In the genomic region with DNA sequence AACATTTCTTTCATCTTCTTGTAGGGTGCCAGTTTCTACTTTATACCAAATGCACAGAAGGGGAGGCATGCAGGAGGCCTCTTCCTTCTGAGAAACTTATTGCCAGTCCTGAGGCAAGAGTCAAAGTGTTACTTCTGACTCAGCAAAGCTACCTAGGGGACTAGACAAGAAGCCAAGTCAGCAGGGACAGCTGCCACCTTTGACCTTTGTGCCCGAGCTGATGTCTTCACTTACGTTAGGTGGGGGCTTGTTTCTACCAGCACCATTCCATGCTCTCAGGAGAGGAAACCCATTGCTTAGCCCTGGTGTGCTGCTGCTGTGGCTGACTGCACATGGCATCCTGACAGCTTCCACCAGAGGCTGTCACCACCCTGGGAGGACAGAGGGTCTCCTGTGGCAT, we compare ENCODE assay signal across 10 mouse cellular contexts. TPM values are rescaled to one million over a fixed set of nuclear protein-coding genes. Genes with fewer than 3 reads are reported as not detected.
DNase-seq lines count a peak whose midpoint lies in the region; ATAC-seq lines count a peak whose summit lies in the region.
"Had no signal": no experiment of that assay in that cellular context is flagged by ENCODE, and none has a peak within 500 bp of the region (broad histone marks: within the 10 kb centered on the region; RNA-seq: fewer than 3 reads in every experiment).

No protein-coding gene starts in this region.

- H3K9ac ChIP-seq in heart, embryonic 13.5 days = no peak overlapping the region
- no peak overlapping the region for H3K9ac ChIP-seq in midbrain, embryonic 12.5 days (replicated peaks)
- H3K9ac ChIP-seq in midbrain, embryonic 14.5 days (replicated peaks; ENCODE audit: low read length) = no peak overlapping the region

- H3K9me3 ChIP-seq in heart, embryonic 13.5 days = no peaks in the 10 kb centered on the region
- no peaks in the 10 kb centered on the region for H3K9me3 ChIP-seq in midbrain, embryonic 12.5 days
- H3K9me3 ChIP-seq in midbrain, embryonic 14.5 days (ENCODE audit: control insufficient read depth, low read length) = no peaks in the 10 kb centered on the region

- H3K4me2 ChIP-seq in heart, embryonic 13.5 days = no peak overlapping the region
- H3K4me2 ChIP-seq in midbrain, embryonic 12.5 days (replicated peaks) = no peak overlapping the region
- no peak overlapping the region for H3K4me2 ChIP-seq in midbrain, embryonic 14.5 days (ENCODE audit: low read length)

- H3K36me3 ChIP-seq in heart, embryonic 13.5 days = no peaks in the 10 kb centered on the region
- no peaks in the 10 kb centered on the region for H3K36me3 ChIP-seq in midbrain, embryonic 12.5 days
- H3K36me3 ChIP-seq in midbrain, embryonic 14.5 days (ENCODE audit: control insufficient read depth, insufficient read depth, low read length) = no peaks in the 10 kb centered on the region

- DNase-seq in heart, postnatal 10 days = no peak
- no peak for DNase-seq in midbrain, embryonic 14.5 days
- peak; percentile 68 to 82 for DNase-seq in kidney, postnatal 25 days
- no peak for DNase-seq in MN1 (ENCODE audit: low spot score)
- no peak for DNase-seq in adrenal gland, postnatal 4 days (ENCODE audit: low spot score in 2 of 2)
- DNase-seq: cerebellum, adult 2 months; lung, postnatal 36 days; thymus, postnatal 14 days had no signal

- no peaks in the 10 kb centered on the region for H3K27me3 ChIP-seq in heart, embryonic 13.5 days (replicated peaks)
- no peaks in the 10 kb centered on the region; the same call in 1 of the 2 replicates for H3K27me3 ChIP-seq in midbrain, embryonic 12.5 days
- H3K27me3 ChIP-seq in midbrain, embryonic 14.5 days (ENCODE audit: control insufficient read depth, insufficient read depth, low read length) = no peaks in the 10 kb centered on the region

- ATAC-seq in heart, embryonic 13.5 days (ENCODE audit: extremely low read depth, insufficient number of reproducible peaks, low FRiP score, low TSS enrichment) = no peak
- ATAC-seq in midbrain, embryonic 12.5 days (ENCODE audit: low FRiP score, low read depth) = no peak
- no peak for ATAC-seq in midbrain, embryonic 14.5 days (ENCODE audit: low FRiP score, low TSS enrichment)

- no peak overlapping the region for H3K4me3 ChIP-seq in heart, embryonic 13.5 days
- no peak overlapping the region for H3K4me3 ChIP-seq in midbrain, embryonic 12.5 days
- no peak overlapping the region for H3K4me3 ChIP-seq in midbrain, embryonic 14.5 days (replicated peaks; ENCODE audit: low read depth, low read length)

- peak overlapping the region; percentile 81 for H3K27ac ChIP-seq in heart, embryonic 13.5 days (replicated peaks)
- peak overlapping the region; percentile 72; the same call in 1 of the 2 replicates for H3K27ac ChIP-seq in midbrain, embryonic 12.5 days (replicated peaks)
- no peak overlapping the region for H3K27ac ChIP-seq in midbrain, embryonic 14.5 days (replicated peaks; ENCODE audit: low read depth, low read length)

- 62% methylated on average over 2 of the region's 2 CpGs for WGBS in heart, embryonic 13.5 days
- WGBS in midbrain, embryonic 12.5 days = 22% methylated on average over 2 of the region's 2 CpGs
- 40% methylated on average over 2 of the region's 2 CpGs for WGBS in midbrain, embryonic 14.5 days

- intact Hi-C loops in heart, postnatal 10 days (cut with DNase I) = no loop called here

- peaks cover 63% of the 10 kb centered on the region for H3K4me1 ChIP-seq in heart, embryonic 13.5 days
- peaks cover 21% of the 10 kb centered on the region; the same call in 1 of the 2 replicates for H3K4me1 ChIP-seq in midbrain, embryonic 12.5 days
- H3K4me1 ChIP-seq in midbrain, embryonic 14.5 days (ENCODE audit: control insufficient read depth, insufficient read depth, low read length) = peaks cover 18% of the 10 kb centered on the region

RNA-seq across cellular contexts. Expression of a gene that starts 16.5 kb away (rescaled TPM):
- 2.0 and 2.5 TPM in 2 replicates for polyA plus RNA-seq in heart, embryonic 13.5 days (2015; fragmentation: Nextera tagmentation; extraction: Ambion mirVana)
- total RNA-seq in heart, postnatal 10 days (2021) = under 1 TPM; 0.17 TPM
- polyA plus RNA-seq in midbrain, embryonic 12.5 days (2016; fragmentation: Nextera tagmentation; extraction: Ambion mirVana) = 14.5 and 14.9 TPM in 2 replicates
- polyA plus RNA-seq in midbrain, embryonic 14.5 days (2014; fragmentation: Nextera tagmentation; extraction: Ambion mirVana) = 4.7 and 7.4 TPM in 2 replicates
- 10 to 100 TPM; 22.8 to 25.6 TPM for total RNA-seq in adrenal gland, postnatal 4 days (2021)

Comparison
In these comparisons a context has a peak if more than half of its experiments do, and no peak if none do; other contexts are left out.
1. DNase-seq: peak in kidney, postnatal 25 days (2 of 2); none in heart, postnatal 10 days (0 of 2), midbrain, embryonic 14.5 days (single experiment), MN1 (single experiment) and adrenal gland, postnatal 4 days (0 of 2).